Mouse (Mus musculus): ENCODE measurements at regions not wholly inside any gene's neighbourhood (a gene's known extent, or its start where the extent isn't known, plus 50 kb on each side); places are given as distances from the start of the nearest gene placed in this dataset.

DNA sequence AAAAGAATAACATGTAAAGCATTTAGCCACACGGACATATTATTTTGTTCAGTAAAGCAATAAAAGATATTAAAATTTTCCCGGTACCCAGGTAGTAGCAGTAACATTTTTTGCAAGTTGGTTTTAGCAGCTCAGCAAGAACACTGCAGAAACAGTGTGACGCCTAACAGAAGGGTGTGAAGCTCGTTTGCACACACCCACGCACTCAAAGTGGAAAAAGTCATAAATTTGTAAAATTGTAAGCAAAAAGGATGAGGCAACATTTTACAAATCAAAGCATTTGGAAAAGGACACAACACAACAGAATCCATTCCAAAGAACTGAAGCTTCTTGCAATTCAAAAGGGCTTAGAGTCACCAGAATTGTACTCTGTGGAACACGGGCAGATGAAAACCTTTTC, 1053.6 kb upstream of the Celf2 start:
- DNase-seq (ENCODE audit: low spot score) (no peak), ATAC-seq (no peak)
- Histone ChIP-seq H3K27ac (ENCODE audit: low read length) (no peak overlapping the region), H3K4me3 (ENCODE audit: low read depth, low read length) (no peak overlapping the region), H3K9ac (replicated peaks; ENCODE audit: low read depth) (no peak overlapping the region), H3K36me3 (ENCODE audit: insufficient read depth, low read length) (no peaks in the 10 kb centered on the region), H3K4me2 (replicated peaks; ENCODE audit: low read depth, low read length) (no peak overlapping the region), H3K27me3 (replicated peaks; ENCODE audit: insufficient read depth, low read length) (no peaks in the 10 kb centered on the region), H3K9me3 (ENCODE audit: low read length) (no peaks in the 10 kb centered on the region), H3K4me1 (ENCODE audit: insufficient read depth, low read depth, low read length) (no peaks in the 10 kb centered on the region)
- TF ChIP-seq CTCF (IDR thresholded peaks at IDR 0.05) (no peak), EP300 (IDR thresholded peaks at IDR 0.05) (no peak)
- 75% methylated on average over 6 of the region's 6 CpGs for whole genome bisulfite sequencing

DNA sequence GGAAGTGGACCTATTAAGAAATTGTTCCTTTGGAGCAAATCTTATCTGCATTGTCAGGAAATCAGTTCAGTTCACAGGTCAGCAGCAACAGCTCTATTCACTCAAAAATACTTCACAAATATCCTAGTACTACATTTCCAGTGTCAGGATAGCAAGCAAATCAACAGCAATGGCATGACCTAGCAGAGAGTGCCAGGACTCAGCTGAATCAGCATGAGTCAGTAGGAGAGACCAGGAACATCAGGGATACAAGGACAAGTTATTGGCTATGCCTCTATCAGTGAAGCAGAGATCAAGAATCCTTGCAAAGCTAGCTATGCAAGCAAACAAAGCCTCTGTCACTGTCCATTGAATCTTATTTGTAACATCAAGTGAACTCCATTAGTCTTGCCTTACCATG, 1036.8 kb upstream of the Celf2 start:
- no peaks in the 10 kb centered on the region for H3K9me3 ChIP-seq (ENCODE audit: low read length)
- H3K36me3 ChIP-seq (ENCODE audit: insufficient read depth, low read length) = no peaks in the 10 kb centered on the region
- no peaks in the 10 kb centered on the region for H3K4me1 ChIP-seq (ENCODE audit: insufficient read depth, low read depth, low read length)
- TF ChIP-seq CTCF (IDR thresholded peaks at IDR 0.05) (no peak), EP300 (IDR thresholded peaks at IDR 0.05) (no peak)
- ATAC-seq (no peak), DNase-seq (ENCODE audit: low spot score) (no peak)
- H3K4me3 ChIP-seq (ENCODE audit: low read depth, low read length) = no peak overlapping the region
- H3K27ac ChIP-seq (ENCODE audit: low read length) = no peak overlapping the region
- no peaks in the 10 kb centered on the region for H3K27me3 ChIP-seq (replicated peaks; ENCODE audit: insufficient read depth, low read length)
- no peak overlapping the region for H3K9ac ChIP-seq (replicated peaks; ENCODE audit: low read depth)
- H3K4me2 ChIP-seq (replicated peaks; ENCODE audit: low read depth, low read length) = no peak overlapping the region

DNA sequence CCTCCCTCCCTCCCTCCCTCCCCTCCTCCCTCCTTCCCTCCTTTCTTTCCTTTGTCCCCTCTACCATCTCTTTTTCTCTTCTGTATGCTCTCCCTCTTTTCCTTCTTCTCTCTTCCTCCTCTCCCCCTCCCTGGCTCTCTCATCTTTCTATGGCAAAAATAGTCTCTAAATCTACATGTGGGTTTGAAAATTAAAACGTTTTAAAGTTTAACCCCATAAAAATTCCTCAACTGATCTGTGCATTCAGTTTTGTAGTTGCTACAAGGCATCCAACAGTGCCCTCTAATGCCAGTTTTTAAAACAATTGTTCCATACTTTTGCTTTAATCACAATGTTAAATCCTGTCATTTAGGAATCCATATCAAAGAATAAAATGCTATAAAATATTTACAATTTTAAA, 1027.5 kb upstream of the Celf2 start:
- Histone ChIP-seq H3K9me3 (ENCODE audit: low read length) (no peaks in the 10 kb centered on the region), H3K27me3 (replicated peaks; ENCODE audit: insufficient read depth, low read length) (no peaks in the 10 kb centered on the region), H3K9ac (replicated peaks; ENCODE audit: low read depth) (no peak overlapping the region), H3K4me2 (replicated peaks; ENCODE audit: low read depth, low read length) (no peak overlapping the region), H3K4me3 (ENCODE audit: low read depth, low read length) (no peak overlapping the region), H3K36me3 (ENCODE audit: insufficient read depth, low read length) (no peaks in the 10 kb centered on the region), H3K4me1 (ENCODE audit: insufficient read depth, low read depth, low read length) (no peaks in the 10 kb centered on the region), H3K27ac (ENCODE audit: low read length) (no peak overlapping the region)
- no peak for ATAC-seq
- 2% methylated on average over 1 of the region's 1 CpGs for WGBS
- DNase-seq (ENCODE audit: low spot score) = no peak
- no peak for TF ChIP-seq EP300 (IDR thresholded peaks at IDR 0.05)
- TF ChIP-seq CTCF (IDR thresholded peaks at IDR 0.05) = peak; percentile 29

DNA sequence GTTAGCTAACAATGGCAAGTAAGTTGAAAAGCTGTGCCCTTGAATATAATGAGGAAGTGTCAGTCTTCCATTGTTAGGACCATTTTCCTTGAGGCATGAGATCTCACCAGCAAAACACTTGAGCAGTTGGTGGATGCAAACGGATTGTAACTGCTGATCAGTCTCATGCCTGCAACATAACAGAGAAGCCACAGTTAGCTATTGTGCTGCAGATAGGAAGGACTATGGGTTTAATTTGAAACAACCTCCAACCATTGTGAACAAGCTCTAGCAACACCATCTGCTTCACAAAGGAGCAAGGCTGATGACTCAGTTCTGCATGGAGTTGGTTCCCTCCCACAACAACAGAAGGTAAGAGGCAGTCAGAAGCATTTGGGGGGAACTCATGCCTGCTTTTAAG, 989.1 kb upstream of the Celf2 start:
- Histone ChIP-seq H3K9me3 (ENCODE audit: low read length) (no peaks in the 10 kb centered on the region), H3K27ac (ENCODE audit: low read length) (no peak overlapping the region), H3K36me3 (ENCODE audit: insufficient read depth, low read length) (no peaks in the 10 kb centered on the region), H3K4me1 (ENCODE audit: insufficient read depth, low read depth, low read length) (no peaks in the 10 kb centered on the region), H3K4me3 (ENCODE audit: low read depth, low read length) (no peak overlapping the region), H3K4me2 (replicated peaks; ENCODE audit: low read depth, low read length) (no peak overlapping the region), H3K27me3 (replicated peaks; ENCODE audit: insufficient read depth, low read length) (no peaks in the 10 kb centered on the region), H3K9ac (replicated peaks; ENCODE audit: low read depth) (no peak overlapping the region)
- 28% methylated on average over 1 of the region's 1 CpGs for WGBS
- no peak for TF ChIP-seq CTCF (IDR thresholded peaks at IDR 0.05)
- no peak for TF ChIP-seq EP300 (IDR thresholded peaks at IDR 0.05)
- ATAC-seq = no peak
- no peak for DNase-seq (ENCODE audit: low spot score)

DNA sequence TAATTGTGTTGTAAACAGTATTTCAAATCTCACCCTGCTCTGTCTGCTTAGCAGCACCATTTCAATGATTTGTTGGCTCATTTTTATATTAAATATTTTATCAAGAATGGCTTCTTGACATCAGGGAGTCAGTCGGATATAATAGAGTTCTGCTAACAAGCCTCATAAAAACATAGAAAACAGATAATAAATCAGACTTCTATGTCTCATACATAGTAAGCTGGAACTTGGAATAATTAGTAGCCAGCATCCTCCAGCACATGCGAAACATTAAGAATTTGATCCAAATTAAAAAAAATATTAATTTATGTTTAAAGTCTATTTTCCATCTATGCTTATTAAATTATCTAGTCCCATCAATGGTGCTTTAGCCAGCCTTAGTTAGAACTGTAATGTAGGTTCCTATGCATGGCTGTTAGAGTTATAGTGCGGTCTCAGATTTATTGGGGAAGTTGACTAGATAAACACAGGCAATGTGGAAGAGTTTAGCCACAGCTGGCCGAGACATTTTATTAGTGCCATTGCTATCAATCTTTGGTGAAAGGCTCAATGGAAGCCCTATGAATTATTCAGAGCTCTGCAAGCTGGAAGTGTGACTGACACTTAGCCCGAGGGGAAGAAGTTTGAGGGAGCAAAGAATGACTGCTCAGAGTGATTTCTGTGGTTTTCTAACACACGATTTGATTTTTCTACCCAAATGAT, 968.6 kb upstream of the Celf2 start:
- no peak overlapping the region for H3K4me3 ChIP-seq (ENCODE audit: low read depth, low read length)
- H3K27ac ChIP-seq (ENCODE audit: low read length) = no peak overlapping the region
- no peaks in the 10 kb centered on the region for H3K36me3 ChIP-seq (ENCODE audit: insufficient read depth, low read length)
- DNase-seq (ENCODE audit: low spot score) (no peak), ATAC-seq (no peak)
- H3K9me3 ChIP-seq (ENCODE audit: low read length) = no peaks in the 10 kb centered on the region
- 58% methylated on average over 6 of the region's 6 CpGs for WGBS
- H3K27me3 ChIP-seq (replicated peaks; ENCODE audit: insufficient read depth, low read length) = no peaks in the 10 kb centered on the region
- H3K4me2 ChIP-seq (replicated peaks; ENCODE audit: low read depth, low read length) = no peak overlapping the region
- no peaks in the 10 kb centered on the region for H3K4me1 ChIP-seq (ENCODE audit: insufficient read depth, low read depth, low read length)
- TF ChIP-seq EP300 (IDR thresholded peaks at IDR 0.05) (no peak), CTCF (IDR thresholded peaks at IDR 0.05) (no peak)
- no peak overlapping the region for H3K9ac ChIP-seq (replicated peaks; ENCODE audit: low read depth)

DNA sequence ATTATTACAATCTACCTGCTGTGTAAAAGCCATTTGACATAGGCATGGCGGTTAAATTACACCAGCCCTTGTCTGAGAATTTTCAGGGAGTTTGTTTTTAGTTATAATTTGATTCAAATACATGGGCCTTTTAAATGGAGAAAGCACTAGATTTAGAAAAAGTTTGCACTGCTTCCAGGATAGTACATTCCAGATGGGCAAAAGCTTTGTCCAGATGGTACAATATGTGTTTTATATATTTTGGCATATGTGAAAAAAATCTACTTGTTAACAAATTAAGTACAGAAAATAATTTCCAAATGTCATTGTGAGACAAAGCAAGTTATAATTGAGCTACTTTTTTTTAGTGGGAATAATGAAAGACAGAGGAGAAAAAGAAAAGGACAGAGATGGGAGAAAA, 961.2 kb upstream of the Celf2 start:
- no peak for TF ChIP-seq EP300 (IDR thresholded peaks at IDR 0.05)
- no peak for TF ChIP-seq CTCF (IDR thresholded peaks at IDR 0.05)
- no peak overlapping the region for H3K4me3 ChIP-seq (ENCODE audit: low read depth, low read length)
- H3K27me3 ChIP-seq (replicated peaks; ENCODE audit: insufficient read depth, low read length) = no peaks in the 10 kb centered on the region
- WGBS = 91% methylated on average over 1 of the region's 1 CpGs
- H3K4me1 ChIP-seq (ENCODE audit: insufficient read depth, low read depth, low read length) = no peaks in the 10 kb centered on the region
- H3K4me2 ChIP-seq (replicated peaks; ENCODE audit: low read depth, low read length) = no peak overlapping the region
- no peak overlapping the region for H3K9ac ChIP-seq (replicated peaks; ENCODE audit: low read depth)
- ATAC-seq (no peak), DNase-seq (ENCODE audit: low spot score) (no peak)
- no peaks in the 10 kb centered on the region for H3K9me3 ChIP-seq (ENCODE audit: low read length)
- H3K27ac ChIP-seq (ENCODE audit: low read length) = no peak overlapping the region
- H3K36me3 ChIP-seq (ENCODE audit: insufficient read depth, low read length) = no peaks in the 10 kb centered on the region

DNA sequence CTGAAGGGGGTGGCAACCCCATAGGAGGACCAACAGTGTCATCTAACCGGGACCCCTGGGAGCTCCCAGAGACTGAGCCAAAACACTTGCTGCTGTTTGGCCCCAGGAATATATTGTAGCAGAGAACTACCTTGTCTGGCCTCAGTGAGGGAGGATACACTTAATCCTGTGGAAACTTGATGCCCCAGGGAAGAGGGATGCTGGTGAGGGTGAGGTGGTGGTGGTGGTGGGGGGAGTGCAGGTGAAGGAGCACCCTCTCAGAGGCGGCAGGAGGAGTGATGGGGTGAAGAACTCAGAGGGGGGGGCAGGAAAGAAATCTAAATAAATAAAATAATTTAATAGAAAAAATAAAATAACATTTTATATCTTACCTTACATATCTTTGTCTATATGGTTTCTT, 959.6 kb upstream of the Celf2 start:
- H3K9ac ChIP-seq (replicated peaks; ENCODE audit: low read depth) = no peak overlapping the region
- ATAC-seq (no peak), DNase-seq (ENCODE audit: low spot score) (no peak)
- no peak overlapping the region for H3K4me3 ChIP-seq (ENCODE audit: low read depth, low read length)
- TF ChIP-seq EP300 (IDR thresholded peaks at IDR 0.05) (no peak), CTCF (IDR thresholded peaks at IDR 0.05) (no peak)
- H3K4me2 ChIP-seq (replicated peaks; ENCODE audit: low read depth, low read length) = no peak overlapping the region
- H3K4me1 ChIP-seq (ENCODE audit: insufficient read depth, low read depth, low read length) = no peaks in the 10 kb centered on the region
- no peaks in the 10 kb centered on the region for H3K36me3 ChIP-seq (ENCODE audit: insufficient read depth, low read length)
- no peaks in the 10 kb centered on the region for H3K9me3 ChIP-seq (ENCODE audit: low read length)
- WGBS = 59% methylated on average over 2 of the region's 2 CpGs
- H3K27me3 ChIP-seq (replicated peaks; ENCODE audit: insufficient read depth, low read length) = no peaks in the 10 kb centered on the region
- H3K27ac ChIP-seq (ENCODE audit: low read length) = no peak overlapping the region

Data from lung, postnatal 0 days (tissue).